ENCODE assay signal across 31 mouse cellular contexts in genomic region chr11:5515655-5516054, GRCm38 (mm10). TPM values are rescaled to one million over a fixed set of nuclear protein-coding genes. Genes with fewer than 3 reads are reported as not detected.
A peak's percentile ranks its signal among the peaks of the same experiment; 100 is the strongest.
DNase-seq lines count a peak whose midpoint lies in the region; ATAC-seq and TF ChIP-seq lines count a peak whose summit lies in the region.
"Had no signal": no experiment of that assay in that cellular context is flagged by ENCODE, and none has a peak within 500 bp of the region (broad histone marks: within the 10 kb centered on the region; RNA-seq: fewer than 3 reads in every experiment).

No protein-coding gene starts in this region.

- no peaks in the 10 kb centered on the region for H3K27me3 ChIP-seq in E14TG2a.4 (ENCODE audit: insufficient read depth, low read length)
- no peaks in the 10 kb centered on the region for H3K27me3 ChIP-seq in forebrain, embryonic 11.5 days (ENCODE audit: control insufficient read depth, insufficient read depth, low read length)
- H3K27me3 ChIP-seq: CH12.LX; embryonic facial prominence, embryonic 13.5 days; embryonic facial prominence, embryonic 15.5 days; forebrain, embryonic 13.5 days; forebrain, embryonic 15.5 days had no signal

- intact Hi-C loops in heart, postnatal 36 days (cut with DNase I) = no loop called here

- in situ Hi-C loops in ES-E14 (cut with MboI; ENCODE audit: low sequenced_read_pairs in 2 of 2, unreplicated experiment in 2 of 2) = no loop called here

- H3K4me3 ChIP-seq in E14TG2a.4 (replicated peaks; ENCODE audit: low read length) (peak overlapping the region; percentile 75), ES-E14 (ENCODE audit: insufficient read depth in 1 of 2, low read depth in 1 of 2, low read length in 2 of 2, poor library complexity in 1 of 2, severe bottlenecking in 1 of 2) (peak overlapping the region in 1 of 2 experiments; percentile 55; a peak in 1 of 4 replicates)
- H3K4me3 ChIP-seq in forebrain, embryonic 11.5 days (ENCODE audit: low read depth, low read length) = no peak overlapping the region
- H3K4me3 ChIP-seq: embryonic facial prominence, embryonic 13.5 days; embryonic facial prominence, embryonic 15.5 days; erythroblast, embryonic 14.5 days; forebrain, embryonic 10.5 days; forebrain, embryonic 13.5 days; forebrain, embryonic 15.5 days had no signal

- WGBS in forebrain, embryonic 11.5 days = 83% methylated on average over 6 of the region's 6 CpGs

- H3K36me3 ChIP-seq in E14TG2a.4 (ENCODE audit: insufficient read depth, low read length) = no peaks in the 10 kb centered on the region
- H3K36me3 ChIP-seq in ES-E14 (ENCODE audit: control insufficient read depth, insufficient read depth, low read length, poor library complexity, severe bottlenecking) = no peaks in the 10 kb centered on the region
- H3K36me3 ChIP-seq in forebrain, embryonic 11.5 days (ENCODE audit: control insufficient read depth, insufficient read depth, low read length) = no peaks in the 10 kb centered on the region
- H3K36me3 ChIP-seq: embryonic facial prominence, embryonic 13.5 days; embryonic facial prominence, embryonic 15.5 days; forebrain, embryonic 10.5 days; forebrain, embryonic 15.5 days had no signal

- ATAC-seq in forebrain, embryonic 11.5 days (replicated peaks; ENCODE audit: low FRiP score) = no peak
- ATAC-seq: activated CD4-positive, CD25-positive, alpha-beta regulatory T cell, adult 4 months; CD4-positive, CD25-positive, alpha-beta regulatory T cell, adult 4 months; forebrain, embryonic 13.5 days; forebrain, embryonic 15.5 days; forebrain, postnatal 0 days had no signal

- H3K4me1 ChIP-seq in E14TG2a.4 (replicated peaks; ENCODE audit: low read depth, low read length) (peaks cover 93% of the 10 kb centered on the region), ES-E14 (ENCODE audit: control insufficient read depth in 2 of 2, insufficient read depth in 2 of 2, low read length in 2 of 2, poor library complexity in 1 of 2) (peaks cover 20 to 28% of the 10 kb centered on the region in 2 experiments)
- H3K4me1 ChIP-seq in forebrain, embryonic 11.5 days (replicated peaks; ENCODE audit: control insufficient read depth, insufficient read depth, low read length) = no peaks in the 10 kb centered on the region; the same call in 1 of the 2 replicates

- no peak for TF ChIP-seq CTCF in E14TG2a.4 (conservative IDR thresholded peaks at IDR 0.05; ENCODE audit: low read length)

- no peaks in the 10 kb centered on the region for H3K9me3 ChIP-seq in E14TG2a.4 (ENCODE audit: low read length)
- H3K9me3 ChIP-seq in ES-E14 (ENCODE audit: control insufficient read depth, insufficient read depth, low read depth, low read length) = no peaks in the 10 kb centered on the region
- no peaks in the 10 kb centered on the region for H3K9me3 ChIP-seq in forebrain, embryonic 11.5 days (ENCODE audit: control insufficient read depth, low read length)
- H3K9me3 ChIP-seq: embryonic facial prominence, embryonic 13.5 days; embryonic facial prominence, embryonic 15.5 days; forebrain, embryonic 10.5 days; forebrain, embryonic 13.5 days; forebrain, embryonic 15.5 days had no signal

- H3K27ac ChIP-seq in ES-E14 (ENCODE audit: insufficient read depth, low read depth, low read length, poor library complexity, severe bottlenecking) = peak overlapping the region; percentile 38; the same call in 1 of the 2 replicates
- H3K27ac ChIP-seq in forebrain, embryonic 11.5 days (ENCODE audit: low read depth, low read length) = no peak overlapping the region
- H3K27ac ChIP-seq: embryonic facial prominence, embryonic 13.5 days; embryonic facial prominence, embryonic 15.5 days; forebrain, embryonic 10.5 days; forebrain, embryonic 13.5 days; forebrain, embryonic 15.5 days had no signal

- peak overlapping the region; percentile 34; the same call in 1 of the 2 replicates for H3K9ac ChIP-seq in ES-E14 (ENCODE audit: insufficient read depth, low read depth, low read length, poor library complexity, severe bottlenecking)
- H3K9ac ChIP-seq in forebrain, embryonic 11.5 days (ENCODE audit: low read length) = no peak overlapping the region
- H3K9ac ChIP-seq: embryonic facial prominence, embryonic 13.5 days; embryonic facial prominence, embryonic 15.5 days; forebrain, embryonic 13.5 days; forebrain, embryonic 15.5 days; forebrain, postnatal 0 days had no signal

- DNase-seq in heart, adult 11 months = peak; percentile 79
- no peak for DNase-seq in heart, postnatal 36 days
- no peak for DNase-seq in ES-E14 (ENCODE audit: low read depth, low spot score)
- DNase-seq in forebrain, embryonic 11.5 days (ENCODE audit: low spot score) = no peak
- no peak for DNase-seq in adrenal gland, postnatal 10 days
- DNase-seq: adrenal gland, adult 8-10 months; adrenal gland, postnatal 25 days; B cell, adult 2 months; cerebellum, adult 11 months; cerebellum, adult 18-20 months; cerebellum, adult 8-10 months; cerebellum, adult 9-11 months; cerebellum, postnatal 14 days; cerebellum, postnatal 36 days; embryo, embryonic 11 days; forebrain, postnatal 0 days had no signal

- H3K4me2 ChIP-seq in forebrain, embryonic 11.5 days (ENCODE audit: low read depth, low read length, severe bottlenecking) = no peak overlapping the region
- H3K4me2 ChIP-seq: embryonic facial prominence, embryonic 13.5 days; embryonic facial prominence, embryonic 15.5 days; forebrain, embryonic 13.5 days; forebrain, embryonic 15.5 days had no signal

TF ChIP-seq in ES-E14, 5 proteins besides CTCF, POLR2A, EP300 and RAD21:
- TF ChIP-seq HCFC1 (IDR thresholded peaks at IDR 0.05; ENCODE audit: borderline replicate concordance, insufficient read depth, low read length) = no peak
- TF ChIP-seq ZC3H11A (IDR thresholded peaks at IDR 0.05; ENCODE audit: borderline replicate concordance, low read depth, low read length) = no peak
- no peak for TF ChIP-seq CHD2 (IDR thresholded peaks at IDR 0.05; ENCODE audit: low read depth, low read length)
- TF ChIP-seq ZNF384 (IDR thresholded peaks at IDR 0.05; ENCODE audit: low read depth, low read length) = no peak
- no peak for TF ChIP-seq MAFK (IDR thresholded peaks at IDR 0.05; ENCODE audit: insufficient read depth, low read depth, low read length)

RNA-seq across cellular contexts. Expression of gene Xbp1, which starts 4.8 kb away (rescaled TPM):
- 10 to 100 TPM; 59.2 to 65.2 TPM for total RNA-seq in heart, postnatal 36 days (2021)
- 143 and 195 TPM in 2 replicates for total RNA-seq in ES-E14 (2012; rRNA removed)
- 117 and 119 TPM in 2 replicates for polyA plus RNA-seq in forebrain, embryonic 11.5 days (2014; fragmentation: Nextera tagmentation; extraction: Ambion mirVana)
- 100 to 1,000 TPM; 100 to 121 TPM for total RNA-seq in adrenal gland, postnatal 10 days (2021)

RNA-seq across cellular contexts. Expression of gene Ccdc117, which starts 26.3 kb away (rescaled TPM):
- 10 to 100 TPM; 19.5 to 23.2 TPM for total RNA-seq in heart, postnatal 36 days (2021)
- total RNA-seq in ES-E14 (2012; rRNA removed) = 24.2 and 27.4 TPM in 2 replicates
- polyA plus RNA-seq in forebrain, embryonic 11.5 days (2014; fragmentation: Nextera tagmentation; extraction: Ambion mirVana) = 27.9 and 29.9 TPM in 2 replicates
- total RNA-seq in adrenal gland, postnatal 10 days (2021) = 10 to 100 TPM; 19.2 to 21.5 TPM

RNA-seq across cellular contexts. Expression of gene Ankrd36, which starts 53.8 kb away (rescaled TPM):
- total RNA-seq in heart, postnatal 36 days (2021) = not detected
- 0.26 and 0.45 TPM in 2 replicates for total RNA-seq in ES-E14 (2012; rRNA removed)
- polyA plus RNA-seq in forebrain, embryonic 11.5 days (2014; fragmentation: Nextera tagmentation; extraction: Ambion mirVana) = not detected in 2 replicates
- not detected for total RNA-seq in adrenal gland, postnatal 10 days (2021)
- total RNA-seq: adrenal gland, adult 18-20 months; adrenal gland, adult 8-10 months; adrenal gland, postnatal 25 days; adrenal gland, postnatal 4 days; CH12.LX; common myeloid progenitor, adult 5-6 weeks had no signal
- polyA plus RNA-seq: activated CD4-positive, CD25-positive, alpha-beta regulatory T cell, adult 4 months; brain, embryonic 14.5 days; CD4-positive, CD25-positive, alpha-beta regulatory T cell, adult 4 months; embryonic facial prominence, embryonic 11.5 days; embryonic facial prominence, embryonic 13.5 days; embryonic facial prominence, embryonic 15.5 days; erythroblast, embryonic 14.5 days; forebrain, embryonic 10.5 days; forebrain, embryonic 13.5 days; forebrain, embryonic 15.5 days; forebrain, postnatal 0 days had no signal
